Comparison of ENCODE assay signal across 8 mouse cellular contexts in genomic region chr2:27237342-27237741, GRCm38 (mm10). TPM values are rescaled to one million over a fixed set of nuclear protein-coding genes. Genes with fewer than 3 reads are reported as not detected.
A peak's percentile ranks its signal among the peaks of the same experiment; 100 is the strongest.
DNase-seq lines count a peak whose midpoint lies in the region; ATAC-seq and TF ChIP-seq lines count a peak whose summit lies in the region.

No protein-coding gene starts in this region.

- H3K4me1 ChIP-seq in CH12.LX (ENCODE audit: control insufficient read depth in 1 of 2, insufficient read depth in 2 of 2) = peaks cover 8 to 14% of the 10 kb centered on the region in 2 experiments
- H3K4me1 ChIP-seq in forebrain, embryonic 12.5 days = 0 out of 2 replicates have a peak, but pooled peaks cover 2% of the 10 kb centered on the region
- no peaks in the 10 kb centered on the region for H3K4me1 ChIP-seq in intestine, postnatal 0 days (replicated peaks; ENCODE audit: control insufficient read depth, insufficient read depth, low read length)

- no peak for TF ChIP-seq POLR2A in CH12.LX (IDR thresholded peaks at IDR 0.05; ENCODE audit: low read depth, low read length)

- in situ Hi-C loops in CH12.LX (cut with MboI; ENCODE audit: low pct_ligation_motif_present, low pct_unique_long_range_greater_than_20kb, low sequenced_read_pairs) = loop anchor here (10.0 to 25.0 kb wide), 2 partner anchors 193 to 575 kb away; partner anchors contain the start of gene Lcn4

- no peaks in the 10 kb centered on the region for H3K79me2 ChIP-seq in CH12.LX (replicated peaks; ENCODE audit: control insufficient read depth, extremely low read depth, insufficient read depth, poor library complexity, severe bottlenecking)

- no peak for TF ChIP-seq EP300 in CH12.LX (IDR thresholded peaks at IDR 0.05; ENCODE audit: low read length)

- DNase-seq in 416B (ENCODE audit: low read depth) = peak; percentile 52
- peak; percentile 55 for DNase-seq in CH12.LX (ENCODE audit: extremely low read depth)
- peak; percentile 23 for DNase-seq in c-Kit-positive CD71-positive TER-119-negative erythroid progenitor cells, embryonic 14.5 days (ENCODE audit: low read depth)
- DNase-seq in lung, adult 18-20 months = peak; percentile 56 to 64
- peak; percentile 50 for DNase-seq in retina, adult 2 months (ENCODE audit: low read depth, low spot score)
- DNase-seq in yolk sac, embryonic 10.5 days (ENCODE audit: low spot score) = peak; percentile 32

- no peaks in the 10 kb centered on the region for H3K9me3 ChIP-seq in CH12.LX (replicated peaks; ENCODE audit: low read length)
- no peaks in the 10 kb centered on the region for H3K9me3 ChIP-seq in forebrain, embryonic 12.5 days
- no peaks in the 10 kb centered on the region for H3K9me3 ChIP-seq in intestine, postnatal 0 days (ENCODE audit: control insufficient read depth)

- peak; percentile 36; the same call in 1 of the 2 replicates for ATAC-seq in forebrain, embryonic 12.5 days (ENCODE audit: low FRiP score)
- ATAC-seq in intestine, postnatal 0 days = no peak

- WGBS in forebrain, embryonic 12.5 days = 22% methylated on average over 4 of the region's 4 CpGs
- 29% methylated on average over 4 of the region's 4 CpGs for WGBS in intestine, postnatal 0 days

- H3K27me3 ChIP-seq in CH12.LX (replicated peaks) = peaks cover 53% of the 10 kb centered on the region
- 0 out of 2 replicates have a peak, but pooled peaks cover 3% of the 10 kb centered on the region for H3K27me3 ChIP-seq in forebrain, embryonic 12.5 days
- H3K27me3 ChIP-seq in intestine, postnatal 0 days (replicated peaks; ENCODE audit: control insufficient read depth, insufficient read depth, low read length) = no peaks in the 10 kb centered on the region

- H3K4me2 ChIP-seq in CH12.LX (ENCODE audit: insufficient read depth, low read depth, poor library complexity, severe bottlenecking) = no peak overlapping the region
- H3K4me2 ChIP-seq in forebrain, embryonic 12.5 days = no peak overlapping the region
- no peak overlapping the region for H3K4me2 ChIP-seq in intestine, postnatal 0 days (replicated peaks; ENCODE audit: low read depth)

- no peak overlapping the region for H3K27ac ChIP-seq in CH12.LX (ENCODE audit: insufficient read depth, low read depth)
- no peak overlapping the region for H3K27ac ChIP-seq in forebrain, embryonic 12.5 days
- no peak overlapping the region for H3K27ac ChIP-seq in intestine, postnatal 0 days (ENCODE audit: low read depth, low read length)

- peak; percentile 96 for TF ChIP-seq RAD21 in CH12.LX (IDR thresholded peaks at IDR 0.05; ENCODE audit: low read depth, low read length)

- no peak overlapping the region for H3K9ac ChIP-seq in CH12.LX (ENCODE audit: insufficient read depth, low read depth)
- H3K9ac ChIP-seq in forebrain, embryonic 12.5 days = no peak overlapping the region
- no peak overlapping the region for H3K9ac ChIP-seq in intestine, postnatal 0 days (ENCODE audit: low read depth, low read length)

- peak; percentile 81 to 95 for TF ChIP-seq CTCF in CH12.LX (conservative IDR thresholded peaks at IDR 0.05 in 1 of 2, IDR thresholded peaks at IDR 0.05 in 1 of 2; ENCODE audit: low read depth in 2 of 2, low read length in 2 of 2)
- peak; percentile 97 for TF ChIP-seq CTCF in intestine, postnatal 0 days (IDR thresholded peaks at IDR 0.05; ENCODE audit: low read depth)

- H3K36me3 ChIP-seq in CH12.LX (replicated peaks in 1 of 2; ENCODE audit: control insufficient read depth in 1 of 2, insufficient read depth in 1 of 2, low read length in 1 of 2) = no peaks in the 10 kb centered on the region
- no peaks in the 10 kb centered on the region for H3K36me3 ChIP-seq in forebrain, embryonic 12.5 days (replicated peaks)
- H3K36me3 ChIP-seq in intestine, postnatal 0 days (ENCODE audit: control insufficient read depth, insufficient read depth) = no peaks in the 10 kb centered on the region

- dilution Hi-C loops in CH12.LX (cut with MboI; ENCODE audit: extremely low pct_ligation_motif_present, extremely low pct_unique_long_range_greater_than_20kb, low sequenced_read_pairs) = no loop called here

- H3K4me3 ChIP-seq in CH12.LX (replicated peaks in 1 of 3; ENCODE audit: low read depth in 2 of 3, low read length in 2 of 3, poor library complexity in 1 of 3) = no peak overlapping the region
- H3K4me3 ChIP-seq in forebrain, embryonic 12.5 days (replicated peaks) = no peak overlapping the region
- H3K4me3 ChIP-seq in intestine, postnatal 0 days (ENCODE audit: low read depth, low read length) = no peak overlapping the region

TF ChIP-seq in CH12.LX, 34 proteins besides CTCF, POLR2A, EP300 and RAD21:
- TF ChIP-seq USF2 (conservative IDR thresholded peaks at IDR 0.05; ENCODE audit: low read depth, low read length) (no peak), NELFE (IDR thresholded peaks at IDR 0.05; ENCODE audit: low read depth, low read length) (peak; percentile 39; the same call in 1 of the 2 replicates), SMC3 (IDR thresholded peaks at IDR 0.05; ENCODE audit: low read depth, low read length) (peak; percentile 90), ZC3H11A (IDR thresholded peaks at IDR 0.05; ENCODE audit: low read depth, low read length) (peak; percentile 54; the same call in 1 of the 2 replicates)

RNA-seq across cellular contexts. Expression of gene Sardh, which starts 10.8 kb away (rescaled TPM):
- not detected in 2 replicates for total RNA-seq in CH12.LX (2012; rRNA removed)
- total RNA-seq in CH12.LX (2014; rRNA removed) = 0.35 TPM in 1 of 2 replicates, not detected in the other
- 0.13 and 0.34 TPM in 2 replicates for polyA plus RNA-seq in CH12.LX (2012; ENCODE audit: insufficient read length, low read depth)
- 2.6 and 5.8 TPM in 2 replicates for polyA plus RNA-seq in forebrain, embryonic 12.5 days (2016; fragmentation: Nextera tagmentation; extraction: Ambion mirVana)
- polyA plus RNA-seq in intestine, postnatal 0 days (2015; fragmentation: Nextera tagmentation; extraction: Ambion mirVana) = 3.1 and 3.2 TPM in 2 replicates
